Mouse (Mus musculus): Measurements from ENCODE around the gene Ccdc141.

DNA sequence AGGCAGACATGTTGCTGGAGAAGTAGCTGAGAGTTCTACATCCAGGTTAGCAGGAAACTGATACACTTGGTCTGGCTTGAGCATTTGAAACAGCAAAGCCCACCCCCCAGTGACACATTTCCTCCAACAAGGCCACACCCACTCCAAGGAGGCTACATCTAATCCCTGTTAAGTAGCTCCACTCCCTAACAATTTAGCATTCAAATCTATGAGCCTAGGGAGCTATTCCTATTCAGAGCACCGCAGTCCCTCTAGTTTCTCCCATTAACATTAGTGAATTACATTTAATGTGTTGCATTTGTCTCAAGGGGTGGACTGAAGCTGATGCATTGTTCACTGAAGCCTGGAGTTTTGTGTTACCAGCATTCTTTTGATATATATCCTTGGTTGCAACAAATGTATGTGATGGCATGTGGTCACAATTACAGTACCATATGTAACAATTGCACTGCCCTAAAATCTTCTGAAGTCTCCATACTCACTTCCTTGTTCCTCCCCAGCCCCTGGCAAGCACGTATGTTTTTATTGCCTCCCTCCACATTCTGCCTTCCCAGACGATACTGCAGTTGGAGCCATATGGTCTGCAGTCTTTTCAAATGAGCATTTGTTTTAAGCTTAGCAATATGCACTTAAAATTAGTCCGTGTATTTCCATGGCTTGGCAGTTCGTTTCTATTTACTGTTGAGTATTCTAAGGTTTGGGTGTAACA lies 177.8 kb downstream of the Ccdc141 start:
- TF ChIP-seq EP300 (IDR thresholded peaks at IDR 0.05; ENCODE audit: low read depth) = no peak
- TF ChIP-seq CTCF (IDR thresholded peaks at IDR 0.05; ENCODE audit: low read depth) = no peak
